Mouse (Mus musculus): Measurements from ENCODE around the gene Smo.

The Smo gene

DNA sequence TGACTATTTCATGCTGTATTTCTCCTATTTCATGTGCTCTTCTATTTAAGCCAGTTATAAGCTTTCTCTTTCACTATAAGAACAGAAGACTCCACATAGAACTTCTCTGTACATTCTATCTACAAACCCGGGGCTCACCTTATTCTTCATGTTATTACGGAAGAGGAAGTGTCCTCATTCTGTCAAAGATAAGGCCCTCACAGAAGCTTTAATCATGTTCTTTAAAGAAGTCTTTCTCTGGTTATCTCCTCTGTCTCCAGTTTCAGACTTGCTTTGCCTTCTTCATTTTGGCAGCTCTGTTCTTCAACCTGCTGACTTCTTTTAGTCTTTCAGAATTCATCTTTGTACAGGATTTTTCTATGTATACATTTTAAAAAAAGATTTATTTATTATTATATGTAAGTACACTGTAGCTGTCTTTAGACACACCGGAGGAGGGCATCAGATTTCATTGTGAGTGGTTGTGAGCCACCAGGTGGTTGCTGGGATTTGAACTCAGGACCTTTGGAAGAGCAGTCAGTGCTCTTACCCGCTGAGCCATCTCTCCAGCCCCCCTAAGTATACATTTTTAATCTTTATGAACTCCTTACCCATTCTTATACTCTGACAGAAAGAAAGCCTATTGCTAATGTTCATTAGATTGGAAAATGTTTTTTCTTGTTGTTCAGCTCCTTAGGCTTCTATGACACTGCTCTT, 41.4 kb downstream of the Smo start:
- no peak for DNase-seq

DNA sequence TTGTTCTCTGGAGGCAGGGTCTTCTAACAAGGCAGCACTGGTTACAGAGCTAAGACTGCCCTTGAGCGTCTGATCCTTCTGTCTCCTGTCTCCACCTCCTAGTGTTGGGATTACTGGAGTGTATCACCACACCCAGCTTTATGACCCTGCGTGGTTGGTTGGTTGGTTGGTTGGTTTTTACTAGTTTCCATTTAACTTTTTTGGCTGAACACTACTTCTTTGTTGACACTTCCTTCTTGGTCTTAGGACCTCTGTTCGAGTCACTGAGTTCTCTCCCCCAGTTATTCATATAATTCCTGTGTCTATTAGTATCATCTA, 41.9 kb downstream of the Smo start:
- DNase-seq: no peak

DNA sequence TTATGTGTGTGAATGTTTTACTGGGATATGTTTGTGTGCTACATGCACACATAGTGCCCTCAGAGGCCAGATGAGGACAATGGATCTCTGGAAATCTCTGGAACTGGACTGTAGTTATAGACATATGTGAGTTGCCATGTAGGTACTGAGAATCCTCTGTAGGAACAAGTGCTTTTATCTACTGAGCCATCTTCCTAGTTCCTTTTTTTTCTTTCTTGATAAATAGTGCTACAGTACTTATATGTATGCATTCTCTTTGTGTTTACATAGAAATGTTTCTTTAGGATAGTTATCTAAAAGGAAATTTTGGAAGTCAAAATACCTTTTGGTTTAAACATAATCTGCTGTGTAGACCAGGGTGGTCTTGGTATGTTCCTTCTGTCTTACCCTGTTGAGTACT, 44.8 kb downstream of the Smo start:
- no peak for DNase-seq

DNA sequence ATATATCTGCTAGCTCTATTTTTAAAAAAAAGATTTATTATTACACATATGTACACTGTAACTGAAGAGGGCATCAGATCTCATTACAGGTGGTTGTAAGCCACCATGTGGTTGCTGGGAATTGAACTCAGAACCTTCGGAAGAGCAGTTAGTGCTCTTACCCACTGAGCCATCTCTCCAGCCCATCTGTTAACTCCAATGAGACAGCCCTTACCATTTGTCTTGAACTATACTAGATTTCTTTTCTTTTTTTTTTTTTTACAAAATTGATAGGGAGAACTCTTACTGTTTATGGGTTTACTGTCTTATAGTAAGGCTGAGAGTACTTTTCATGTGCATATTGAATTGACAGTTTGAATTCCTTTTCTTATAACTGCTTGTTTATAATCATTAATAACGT, 45.3 kb downstream of the Smo start:
- no peak for DNase-seq

DNA sequence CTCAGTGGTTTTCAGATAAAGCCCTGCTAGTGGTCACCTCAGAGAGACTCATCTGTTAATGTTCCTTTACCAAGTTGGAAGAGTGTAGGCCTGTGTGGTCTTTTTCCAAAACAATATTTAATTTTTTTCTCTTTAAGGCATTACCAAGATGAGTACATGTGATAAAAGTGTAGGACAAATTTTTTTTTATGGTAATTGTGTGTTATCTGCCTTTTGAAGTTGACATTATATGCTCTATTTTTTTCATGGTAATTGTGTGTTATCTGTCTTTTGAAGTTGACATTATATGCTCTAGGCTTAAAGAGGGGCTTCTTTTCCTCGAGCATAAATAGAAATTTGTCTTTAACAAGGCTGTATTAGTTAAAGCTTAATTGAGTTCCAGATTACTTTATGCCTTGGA, 46.9 kb downstream of the Smo start:
- no peak for DNase-seq

DNA sequence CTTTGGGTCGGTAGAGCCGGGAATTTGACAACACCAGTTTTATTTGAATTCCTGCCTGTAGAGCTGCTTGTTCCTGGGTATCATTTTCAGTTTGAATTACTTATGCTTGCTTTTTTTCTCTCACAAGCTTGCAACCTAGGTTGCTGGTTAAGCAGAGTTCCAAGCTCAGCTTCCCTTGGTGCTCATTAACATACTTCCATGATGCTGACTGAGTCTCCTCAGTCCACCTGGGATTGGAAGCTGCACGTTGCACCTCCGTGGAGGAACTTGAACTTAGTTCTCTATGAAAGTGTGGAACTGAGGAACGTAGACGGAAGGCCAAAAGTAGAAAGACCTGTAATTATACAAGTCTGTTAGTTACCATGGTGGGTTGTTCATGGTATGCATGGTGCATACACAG, 48.7 kb downstream of the Smo start:
- DNase-seq: no peak

DNA sequence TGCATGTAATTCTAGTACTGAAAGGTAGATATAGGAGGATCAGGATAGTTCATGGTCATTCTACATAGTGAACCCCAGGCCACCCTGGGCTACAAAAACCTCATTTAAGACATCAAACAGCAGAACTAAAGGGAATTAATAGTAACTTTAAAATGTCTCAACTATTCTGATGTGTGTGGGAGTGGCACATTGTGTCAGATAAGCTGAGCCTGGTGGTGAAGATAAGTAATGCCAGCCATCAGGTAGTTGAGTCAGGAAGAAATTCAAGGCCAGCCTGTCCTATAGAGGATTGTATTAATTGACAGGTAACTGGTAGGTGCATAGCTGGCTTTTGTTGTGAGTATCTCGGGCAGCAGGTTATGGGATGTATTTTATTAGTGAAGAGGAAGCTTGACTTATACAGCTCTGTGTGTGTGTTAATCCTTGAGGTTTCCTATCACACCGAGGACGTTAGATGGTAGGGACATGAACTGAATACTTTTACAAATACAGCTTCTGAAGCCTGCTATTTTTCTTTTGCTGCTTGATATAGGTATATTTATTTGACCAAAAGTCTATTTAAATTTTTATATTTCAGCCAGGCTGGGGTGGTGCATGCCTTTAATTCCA, 49.2 kb downstream of the Smo start:
- DNase-seq: no peak

DNA sequence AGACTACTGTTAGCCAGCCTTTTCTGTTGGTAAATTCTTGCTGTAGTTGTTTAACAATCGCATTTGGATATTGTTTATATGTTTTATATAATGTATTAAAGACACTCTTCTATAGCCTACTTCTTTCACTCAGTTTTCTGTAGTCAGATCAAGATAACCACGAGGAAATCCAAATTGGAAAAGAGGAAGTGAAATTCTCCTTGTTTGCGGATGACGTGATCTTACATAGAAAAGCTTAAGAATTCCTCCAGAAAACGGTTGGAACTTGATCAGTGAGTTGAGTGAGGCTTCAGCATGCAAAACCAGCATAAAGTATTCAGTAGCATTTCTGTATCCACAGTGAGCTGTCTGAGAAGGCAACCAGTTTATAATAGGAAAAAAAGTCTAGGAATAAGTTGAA, 50.5 kb downstream of the Smo start:
- DNase-seq: no peak

DNA sequence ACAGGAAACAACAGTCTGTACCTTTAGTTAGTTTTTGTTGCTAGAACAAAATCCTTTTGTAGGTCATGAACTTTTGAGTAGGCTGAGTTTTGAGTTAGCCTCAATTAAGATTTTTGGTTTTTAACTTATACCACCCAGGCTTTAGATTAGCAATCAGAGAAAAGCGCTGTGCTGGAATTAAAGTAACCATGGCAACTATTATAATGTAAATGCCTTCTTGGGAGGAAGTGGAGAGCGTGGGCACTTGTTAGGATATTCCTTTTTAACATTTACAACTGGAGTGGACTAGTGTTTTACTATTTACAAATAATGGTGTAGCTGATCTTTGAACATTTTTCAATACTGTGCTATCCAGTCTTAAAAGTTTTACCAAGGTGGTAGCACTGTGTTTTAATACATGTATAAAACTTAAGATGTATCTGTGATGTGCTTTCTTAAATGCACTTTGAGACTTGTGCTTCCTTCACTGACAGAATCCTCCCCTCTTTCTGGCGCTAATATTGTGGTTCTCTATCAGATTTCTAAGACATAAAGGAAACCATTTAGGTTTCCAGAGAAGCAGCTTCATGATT, 53.6 kb downstream of the Smo start:
- no peak for DNase-seq

DNA sequence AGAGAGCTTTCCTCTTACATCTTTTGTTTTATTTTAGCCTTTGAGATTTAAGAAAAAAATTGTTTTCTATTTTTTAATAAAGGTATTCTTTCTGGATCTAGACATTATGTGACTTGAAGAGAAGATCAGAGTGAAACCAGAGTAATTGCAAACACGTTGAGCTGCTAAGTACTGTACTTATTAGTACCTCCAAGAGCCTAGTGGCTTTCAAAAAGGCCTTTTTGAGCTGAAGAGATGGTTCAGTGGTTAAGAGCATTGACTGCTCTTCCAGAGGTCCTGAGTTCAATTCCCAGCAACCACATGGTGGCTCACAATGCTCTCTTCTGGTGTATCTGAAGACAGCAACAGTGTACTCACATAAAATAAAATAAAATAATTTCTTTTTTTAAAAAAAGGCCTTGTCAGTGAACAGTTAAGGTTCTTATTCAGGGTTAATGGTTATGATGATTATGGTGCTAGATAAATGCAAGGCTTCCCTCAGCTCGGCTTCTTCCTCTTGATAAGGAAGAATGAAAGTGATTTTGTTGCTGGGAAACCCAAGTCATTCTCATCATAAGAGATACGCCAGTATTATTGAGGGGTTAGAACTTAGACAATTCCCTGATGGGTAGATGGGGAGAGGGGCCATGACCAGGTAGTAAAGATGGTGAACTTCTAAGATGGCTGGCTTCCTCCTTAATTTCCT, 54.9 kb downstream of the Smo start:
- no peak for DNase-seq

DNA sequence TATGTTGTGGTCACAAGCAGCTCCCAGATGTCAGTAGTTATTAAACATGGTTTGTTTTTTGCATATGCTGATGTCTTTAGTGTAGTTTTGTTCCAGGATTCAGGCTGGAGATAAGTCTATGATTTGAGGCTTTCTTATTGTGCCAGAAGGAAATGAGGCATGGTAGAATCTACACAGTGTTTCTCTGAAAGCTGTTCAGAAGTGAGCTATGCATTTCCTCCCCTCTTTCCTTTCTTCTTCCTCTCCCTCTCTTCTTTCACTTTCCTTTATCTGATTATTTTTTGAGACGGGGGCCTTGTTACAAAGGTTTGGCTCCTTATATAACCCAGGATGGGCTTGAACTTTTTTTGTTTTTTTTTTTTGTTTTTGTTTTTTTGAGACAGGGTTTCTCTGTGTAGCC, 58.2 kb downstream of the Smo start:
- DNase-seq: no peak

DNA sequence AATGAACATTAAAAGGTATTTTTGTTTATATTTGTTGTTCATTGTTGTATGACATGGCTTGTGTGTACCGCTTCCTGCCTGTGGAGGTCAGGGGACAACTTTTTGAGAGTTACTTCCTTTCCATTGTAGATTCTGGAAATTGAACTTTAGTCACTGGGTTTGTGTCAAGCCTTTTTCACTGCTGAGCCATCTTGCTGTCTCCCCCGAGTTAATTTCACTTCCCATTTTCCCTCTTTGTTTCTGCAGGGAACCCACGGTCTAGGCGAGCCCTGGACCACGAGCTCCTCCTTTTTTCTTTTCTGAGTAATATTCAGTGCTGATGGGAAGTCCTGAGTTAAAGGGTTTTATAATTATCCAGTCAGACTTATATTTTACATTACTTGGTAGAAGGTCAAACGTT, 59.3 kb downstream of the Smo start:
- DNase-seq: no peak

DNA sequence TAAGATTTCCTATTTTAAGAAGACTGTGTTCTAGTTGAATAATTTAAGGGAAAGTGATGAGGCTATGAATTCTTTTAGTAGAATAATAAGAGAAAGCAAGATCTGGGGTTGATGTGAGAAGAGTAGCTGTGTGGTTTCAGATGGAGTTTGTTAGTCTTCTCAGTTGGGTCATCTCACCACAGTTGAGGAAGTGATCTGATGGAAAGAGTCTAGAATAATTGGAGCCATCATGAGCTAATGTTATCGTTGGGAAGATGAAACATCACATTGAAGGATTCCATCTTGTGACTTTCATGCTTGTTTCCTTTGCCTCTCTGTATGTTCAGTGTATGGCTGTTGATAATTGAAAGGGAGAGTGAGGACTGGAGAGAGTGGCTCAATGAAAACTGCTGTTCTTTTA, 67.7 kb downstream of the Smo start:
- DNase-seq: no peak

DNA sequence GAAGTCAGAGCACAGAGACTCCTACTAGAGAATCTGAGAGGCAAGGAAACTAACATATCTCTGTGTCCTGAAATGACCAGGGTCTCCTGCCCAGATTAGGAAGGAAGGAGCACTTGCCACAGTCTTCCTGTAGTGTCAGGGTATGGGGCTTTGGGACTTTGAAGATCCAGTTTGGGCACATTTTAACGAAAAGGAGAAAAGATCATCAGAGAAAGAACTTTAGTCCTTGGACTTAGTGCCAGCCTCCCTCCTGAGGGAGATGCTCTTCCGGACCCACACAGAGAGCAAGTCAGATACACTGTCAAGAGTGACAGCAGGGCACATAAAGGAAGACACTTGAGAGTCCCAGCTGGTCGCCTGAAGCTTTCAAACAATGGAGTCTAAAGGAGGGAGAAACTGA, 68.7 kb downstream of the Smo start:
- no peak for DNase-seq

DNA sequence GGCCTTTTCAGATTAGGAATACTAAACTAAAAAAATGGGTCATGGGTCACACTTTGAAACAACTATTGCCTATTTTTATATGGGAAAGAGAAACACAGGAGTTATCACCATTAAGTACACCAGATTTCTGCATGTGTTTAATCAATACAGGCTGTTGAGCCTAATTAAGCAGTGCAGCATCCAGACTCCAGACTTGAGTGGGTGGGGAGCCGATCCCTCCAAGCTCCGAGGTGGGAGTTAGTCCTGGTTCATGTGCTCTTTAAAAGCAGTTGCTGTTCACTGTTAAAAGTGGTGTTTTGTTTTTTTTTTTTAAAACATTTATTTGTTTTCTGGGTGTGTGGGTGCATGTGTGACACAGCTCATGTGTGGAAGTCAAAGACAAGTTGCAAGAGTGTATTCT, 70.1 kb downstream of the Smo start:
- DNase-seq: peak; percentile 82
